Mouse (Mus musculus) heart, embryonic 14.5 days (tissue): Measurements from ENCODE around the gene Pbx1. TPM values are rescaled to one million over a fixed set of nuclear protein-coding genes. Genes with fewer than 3 reads are reported as not detected.

Experiments
- ATAC-seq: fragments of 200-750 bp; cut with Nextera tagmentation; 2 replicates; pipeline ENCODE4 v1.8.0; 2017; ENCODE audit warnings: low read depth, moderate TSS enrichment; ENCODE audit not compliant: insufficient number of reproducible peaks, insufficient read depth, low FRiP score
- H3K27ac ChIP-seq, 2 experiments: fragments of 200-500 bp in 1 of 2; fragments of 300-500 bp in 1 of 2; sonication (generic) in 1 of 2; replicated peaks in 1 of 2; 2 replicates each; pipeline ENCODE4 v1.5.1; 2012 to 2014; ENCODE audit warnings: low read depth in 2 of 2, low read length in 2 of 2, control low read depth in 1 of 2, mild to moderate bottlenecking in 1 of 2, mixed read lengths in 1 of 2; ENCODE audit not compliant: control insufficient read depth in 1 of 2, insufficient read depth in 1 of 2
- H3K27me3 ChIP-seq: fragments of 300-500 bp; sonication (generic); 2 replicates; pipeline ENCODE4 v1.6.1; 2014; ENCODE audit warnings: mild to moderate bottlenecking, low read length, control low read depth; ENCODE audit not compliant: control insufficient read depth, insufficient read depth
- H3K36me3 ChIP-seq: fragments of 300-500 bp; sonication (generic); 2 replicates; pipeline ENCODE4 v1.6.1; 2014; ENCODE audit warnings: mild to moderate bottlenecking, control low read depth, low read length, mixed read lengths; ENCODE audit not compliant: control insufficient read depth, insufficient read depth
- H3K4me1 ChIP-seq, 2 experiments: fragments of 200-500 bp in 1 of 2; fragments of 300-500 bp in 1 of 2; sonication (generic) in 1 of 2; 2 replicates each; pipeline ENCODE4 v1.6.1; 2012 to 2014; ENCODE audit warnings: low read length in 2 of 2, control low read depth in 1 of 2, mixed read lengths in 1 of 2; ENCODE audit not compliant: control insufficient read depth in 2 of 2, insufficient read depth in 2 of 2
- H3K4me2 ChIP-seq: fragments of 300-500 bp; sonication (generic); 2 replicates; pipeline ENCODE4 v1.6.1; 2014; ENCODE audit warnings: mild to moderate bottlenecking, low read length
- H3K4me3 ChIP-seq, 2 experiments: fragments of 200-500 bp in 1 of 2; fragments of 300-500 bp in 1 of 2; sonication (generic) in 1 of 2; 2 replicates each; pipeline ENCODE4 v1.5.1; 2012 to 2014; ENCODE audit warnings: low read length in 2 of 2, mild to moderate bottlenecking in 2 of 2, control low read depth in 1 of 2, low read depth in 1 of 2, moderate library complexity in 1 of 2; ENCODE audit not compliant: control insufficient read depth in 1 of 2, insufficient read depth in 1 of 2
- H3K9ac ChIP-seq: fragments of 300-500 bp; sonication (generic); 2 replicates; pipeline ENCODE4 v1.6.1; 2014; ENCODE audit warnings: mild to moderate bottlenecking, low read length
- H3K9me3 ChIP-seq: fragments of 300-500 bp; sonication (generic); 2 replicates; pipeline ENCODE4 v1.6.1; 2016; ENCODE audit warnings: low read length, control low read depth; ENCODE audit not compliant: control insufficient read depth
- WGBS: fragments of 180-500 bp; shearing (Covaris S2); extraction: QIAGEN DNeasy Blood & Tissue Kit; methylation state at CpG from one replicate; pipeline ENCODE4 v1.1.7; 2014; 5-methylcytosine and 5-hydroxymethylcytosine counted together
- polyA plus RNA-seq: library from polyadenylated mRNA; unstranded; fragments of >200 nt; fragmentation: Nextera tagmentation; extraction: Ambion mirVana; gene quantifications from 2 replicates; pipeline ENCODE4 v1.2.1, GENCODE M21; 2014

Pbx1 gene
- polyA plus RNA-seq, 1 experiment from 2014 or later = 30.7 TPM

DNA sequence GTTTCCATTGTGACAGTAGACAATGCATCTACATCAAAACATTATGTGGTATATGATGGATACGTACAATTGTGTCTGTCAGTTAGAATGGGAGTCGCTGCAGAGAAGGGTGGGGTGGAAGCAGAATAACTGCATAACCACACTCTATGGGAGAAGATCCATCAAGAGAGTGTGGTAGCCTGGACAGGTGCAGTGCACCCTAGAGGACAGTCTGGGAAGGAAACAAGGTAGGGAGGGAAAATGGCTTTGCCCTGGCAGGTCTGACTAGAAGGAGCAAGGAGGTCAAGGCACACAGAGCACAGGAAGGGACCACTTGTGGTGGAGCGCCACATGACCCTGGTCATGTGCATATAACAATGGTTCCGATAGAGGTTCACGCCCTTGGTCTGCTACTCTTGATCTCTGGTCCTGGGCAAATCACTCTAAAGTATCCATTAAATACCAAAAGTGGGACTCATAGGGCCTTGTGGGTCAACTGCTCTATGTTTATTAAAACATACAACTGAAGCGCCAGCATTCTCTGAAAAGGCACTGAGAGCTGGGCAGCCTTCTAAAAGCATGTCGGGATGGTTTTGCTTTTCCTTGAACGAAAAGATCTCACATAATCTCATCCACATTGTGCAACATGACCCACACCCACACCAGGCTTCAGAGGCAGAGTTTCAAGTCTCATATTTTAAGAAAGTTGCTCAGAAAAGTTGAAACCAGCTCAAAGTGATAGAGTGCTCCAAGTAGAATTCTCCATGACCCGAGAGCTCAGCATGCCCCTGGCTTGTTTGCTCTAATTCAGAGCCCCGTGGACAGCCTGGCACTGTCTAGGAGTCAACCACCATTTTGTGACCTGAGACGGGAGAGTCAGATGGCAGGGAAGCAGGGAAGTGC, 200.3 kb downstream of the Pbx1 start:
- H3K27ac ChIP-seq = no peak overlapping the region
- no peak overlapping the region for H3K9ac ChIP-seq
- no peak overlapping the region for H3K4me2 ChIP-seq
- H3K4me3 ChIP-seq = no peak overlapping the region
- H3K9me3 ChIP-seq = no peaks in the 10 kb centered on the region
- H3K4me1 ChIP-seq = peaks cover 28 to 50% of the 10 kb centered on the region in 2 experiments
- H3K27me3 ChIP-seq = no peaks in the 10 kb centered on the region
- 92% methylated on average over 11 of the region's 11 CpGs for WGBS
- no peaks in the 10 kb centered on the region for H3K36me3 ChIP-seq
- no peak for ATAC-seq

DNA sequence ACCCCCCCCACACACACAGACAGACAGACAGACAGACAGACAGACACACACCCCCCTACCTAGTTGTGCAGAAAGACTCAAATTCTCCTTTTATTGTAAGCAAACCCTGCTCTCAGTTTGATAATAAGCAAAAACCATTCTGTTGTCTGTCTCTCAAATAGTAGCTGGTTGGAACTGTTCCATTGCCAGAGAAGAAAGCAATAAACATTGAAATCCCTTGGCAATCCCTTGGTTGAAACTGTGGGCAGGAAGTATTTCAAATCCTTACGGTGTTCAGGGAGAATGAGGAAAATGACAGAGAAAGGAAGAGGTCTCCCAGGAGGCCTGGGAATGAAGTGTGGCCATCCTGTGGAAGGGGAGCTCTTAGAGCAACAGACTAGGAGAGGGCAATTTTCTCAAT, 201.2 kb downstream of the Pbx1 start:
- no peak for ATAC-seq
- no peak overlapping the region for H3K9ac ChIP-seq
- peaks cover 28 to 49% of the 10 kb centered on the region in 2 experiments for H3K4me1 ChIP-seq
- peak overlapping the region in 1 of 2 experiments; percentile 15; a peak in 1 of 4 replicates for H3K27ac ChIP-seq
- H3K4me3 ChIP-seq = no peak overlapping the region
- no peaks in the 10 kb centered on the region for H3K36me3 ChIP-seq
- H3K4me2 ChIP-seq = no peak overlapping the region
- H3K27me3 ChIP-seq = no peaks in the 10 kb centered on the region
- 65% methylated on average over 1 of the region's 1 CpGs for WGBS
- no peaks in the 10 kb centered on the region for H3K9me3 ChIP-seq

DNA sequence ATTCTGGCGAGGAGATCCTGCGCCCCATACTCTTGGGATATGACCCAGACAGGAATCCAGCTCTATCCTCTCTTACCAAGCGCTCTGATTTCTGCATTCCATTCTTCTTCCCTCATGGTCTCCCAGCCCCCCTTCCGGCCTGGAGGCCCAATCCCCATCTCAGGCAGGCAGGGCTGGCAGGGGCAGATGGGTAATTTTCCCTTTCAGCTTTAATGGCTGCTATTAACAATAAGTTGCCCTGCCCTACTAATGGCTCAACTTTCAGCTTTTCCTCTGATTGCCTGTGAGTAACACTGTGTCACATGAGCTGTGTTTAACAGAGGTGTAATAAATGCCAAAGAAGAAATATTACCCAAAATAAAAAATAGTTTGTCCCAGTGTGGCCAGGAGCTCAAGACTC, 201.9 kb downstream of the Pbx1 start:
- no peak for ATAC-seq
- Histone ChIP-seq H3K4me2 (no peak overlapping the region), H3K27me3 (no peaks in the 10 kb centered on the region), H3K4me1 (peaks cover 25 to 43% of the 10 kb centered on the region in 2 experiments), H3K27ac (peak overlapping the region; percentile 15 to 23), H3K9me3 (no peaks in the 10 kb centered on the region), H3K9ac (no peak overlapping the region), H3K36me3 (no peaks in the 10 kb centered on the region), H3K4me3 (no peak overlapping the region)
- 37% methylated on average over 4 of the region's 4 CpGs for WGBS

DNA sequence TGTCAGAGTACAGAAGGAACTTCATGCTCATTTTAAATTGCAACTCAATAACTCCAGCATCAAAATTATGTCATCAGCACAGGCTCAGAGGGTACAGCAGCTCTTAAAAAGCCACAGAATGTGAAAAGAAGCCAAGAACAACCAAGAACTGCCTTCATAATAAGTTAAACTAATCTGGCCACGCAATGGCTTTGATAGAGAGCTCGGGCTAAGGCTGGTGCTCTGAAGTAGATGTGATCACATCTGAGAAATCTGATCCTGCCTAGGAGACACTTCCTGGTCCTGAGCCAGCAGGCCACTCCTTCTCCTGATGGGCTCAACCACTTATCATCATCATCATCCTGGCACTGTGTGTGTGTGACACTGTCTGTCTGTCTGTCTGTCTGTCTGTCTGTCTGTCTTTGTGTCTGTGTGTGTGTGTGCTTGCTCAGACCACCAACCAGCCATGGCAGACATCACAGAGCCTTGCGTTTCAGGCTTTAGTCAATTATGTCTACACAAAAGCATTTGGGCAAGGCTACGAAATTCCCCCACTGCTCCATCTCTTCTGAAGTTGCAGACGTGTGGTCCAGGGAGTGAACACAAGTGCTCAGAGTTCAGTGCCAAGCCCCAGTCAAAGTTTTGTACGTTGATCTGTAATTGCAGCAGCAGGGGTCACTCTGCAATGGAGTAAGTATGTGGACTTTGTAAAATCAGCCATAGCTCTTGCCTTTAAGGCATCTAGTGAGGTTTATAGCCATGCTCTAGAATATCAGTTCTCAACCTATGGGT, 203.1 kb downstream of the Pbx1 start:
- H3K4me2 ChIP-seq = no peak overlapping the region
- no peak overlapping the region for H3K27ac ChIP-seq
- H3K4me3 ChIP-seq = no peak overlapping the region
- H3K27me3 ChIP-seq = no peaks in the 10 kb centered on the region
- no peak overlapping the region for H3K9ac ChIP-seq
- no peaks in the 10 kb centered on the region for H3K36me3 ChIP-seq
- no peaks in the 10 kb centered on the region for H3K9me3 ChIP-seq
- no peak for ATAC-seq
- WGBS = 66% methylated on average over 6 of the region's 6 CpGs
- H3K4me1 ChIP-seq = peaks cover 19 to 35% of the 10 kb centered on the region in 2 experiments

DNA sequence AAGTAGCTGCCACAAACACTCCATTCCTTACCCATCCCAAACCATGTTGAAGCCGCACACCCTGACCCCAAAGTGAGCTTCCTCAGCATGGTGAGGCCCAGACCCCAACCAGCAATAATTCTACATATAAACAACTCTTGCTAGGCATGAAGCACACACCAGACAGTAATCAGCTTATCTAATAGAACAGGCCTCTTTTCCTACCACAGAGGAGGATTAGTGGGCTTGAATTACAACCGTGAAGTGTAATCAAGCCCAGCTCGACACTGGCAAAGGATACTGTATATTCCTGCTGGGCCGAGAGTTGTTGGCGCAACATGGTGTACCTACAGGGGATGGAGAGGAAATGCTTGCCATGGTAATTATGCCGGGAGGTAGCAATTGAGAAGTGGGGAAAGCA, 205.9 kb downstream of the Pbx1 start:
- no peak overlapping the region for H3K4me2 ChIP-seq
- H3K4me1 ChIP-seq = peaks cover 15 to 36% of the 10 kb centered on the region in 2 experiments
- H3K9me3 ChIP-seq = no peaks in the 10 kb centered on the region
- H3K27me3 ChIP-seq = no peaks in the 10 kb centered on the region
- no peak for ATAC-seq
- no peaks in the 10 kb centered on the region for H3K36me3 ChIP-seq
- H3K4me3 ChIP-seq = no peak overlapping the region
- no peak overlapping the region for H3K9ac ChIP-seq
- H3K27ac ChIP-seq = no peak overlapping the region
- 73% methylated on average over 6 of the region's 6 CpGs for WGBS

DNA sequence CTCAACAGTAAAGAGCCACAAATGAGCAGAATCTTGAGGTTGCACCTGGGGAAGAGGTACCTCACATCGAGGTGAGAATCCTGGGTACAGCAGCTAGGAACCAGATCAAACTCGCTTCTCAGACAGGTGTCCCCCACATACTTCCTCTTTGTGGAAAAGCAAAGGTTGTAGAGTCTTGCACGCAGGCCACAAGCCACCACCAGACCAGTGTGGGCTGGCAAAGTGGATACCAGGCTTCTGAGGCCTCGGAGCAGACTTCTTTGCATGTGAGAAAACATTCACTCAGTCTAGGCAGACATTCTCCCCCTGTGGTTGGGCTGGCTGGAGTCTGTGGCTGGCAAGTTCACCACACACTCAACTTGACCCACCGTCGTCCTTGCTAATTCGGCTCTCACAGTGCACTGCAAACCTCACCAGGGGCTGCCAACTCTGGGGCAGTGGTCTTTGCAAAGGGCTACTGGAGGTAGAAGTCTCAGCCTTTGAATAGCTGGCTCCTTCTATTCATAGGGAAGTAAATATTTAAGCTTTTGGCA, 206.4 kb downstream of the Pbx1 start:
- H3K27ac ChIP-seq = no peak overlapping the region
- WGBS = 86% methylated on average over 7 of the region's 7 CpGs
- H3K4me2 ChIP-seq = no peak overlapping the region
- no peak overlapping the region for H3K9ac ChIP-seq
- H3K36me3 ChIP-seq = no peaks in the 10 kb centered on the region
- no peaks in the 10 kb centered on the region for H3K9me3 ChIP-seq
- H3K4me1 ChIP-seq = peaks cover 16 to 36% of the 10 kb centered on the region in 2 experiments
- no peak for ATAC-seq
- H3K27me3 ChIP-seq = no peaks in the 10 kb centered on the region
- no peak overlapping the region for H3K4me3 ChIP-seq

DNA sequence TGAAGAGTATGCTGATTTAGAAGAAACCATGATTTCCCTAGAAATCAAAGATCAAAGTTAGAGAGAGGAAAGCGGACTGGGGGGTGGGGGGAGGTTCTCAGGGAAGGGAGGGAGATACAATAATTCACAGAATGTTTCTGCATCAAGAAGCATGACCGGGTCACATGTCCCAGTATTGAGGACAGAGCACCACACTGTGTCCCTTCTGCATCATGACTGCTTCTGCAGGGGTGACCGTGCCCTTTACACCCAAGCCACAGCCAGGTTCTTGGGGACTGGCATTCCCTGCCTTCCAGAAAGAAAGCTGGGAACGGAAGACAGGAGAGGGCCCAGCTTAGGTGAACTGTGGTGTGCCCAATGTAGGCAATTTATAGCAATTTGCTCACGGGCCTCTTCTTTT, 207.9 kb downstream of the Pbx1 start:
- H3K9ac ChIP-seq = no peak overlapping the region
- no peak for ATAC-seq
- H3K4me1 ChIP-seq = peaks cover 10 to 32% of the 10 kb centered on the region in 2 experiments
- no peaks in the 10 kb centered on the region for H3K9me3 ChIP-seq
- H3K36me3 ChIP-seq = no peaks in the 10 kb centered on the region
- WGBS = 93% methylated on average over 5 of the region's 5 CpGs
- no peak overlapping the region for H3K4me2 ChIP-seq
- no peaks in the 10 kb centered on the region for H3K27me3 ChIP-seq
- H3K4me3 ChIP-seq = no peak overlapping the region
- H3K27ac ChIP-seq = no peak overlapping the region
